Mouse (Mus musculus) mesoderm, embryonic 11.5 days (tissue): ENCODE results near the gene Vmn1r68.

ENCODE experiments used
- DNase-seq: peaks from one replicate; pipeline ENCODE4 v3.0.0-alpha.2; 2012; ENCODE audit warnings: low read depth, low spot score

Gene Vmn1r68

GRCm38 (mm10) chr7:10558385-10558784 lies at the start of gene Vmn1r68:
TSS of gene Vmn1r68 (minus strand) at chr7:10558485.
- DNase-seq = no peak

GRCm38 (mm10) chr7:10495578-10495977 lies 62.7 kb downstream of the Vmn1r68 start:
- DNase-seq = no peak

- peak; percentile 88 for DNase-seq
Measured at GRCm38 (mm10) chr7:10494786-10495521, 63.3 kb downstream of the Vmn1r68 start, which contains the start of gene Zik1. TSS of gene Zik1 (minus strand) at chr7:10495394.

- peak; percentile 21 for DNase-seq
Measured at GRCm38 (mm10) chr7:10480588-10481233, 77.6 kb downstream of the Vmn1r68 start.

- DNase-seq = no peak
Measured at GRCm38 (mm10) chr7:10479813-10480212, 78.5 kb downstream of the Vmn1r68 start.

GRCm38 (mm10) chr7:10458166-10458565 lies 100.1 kb downstream of the Vmn1r68 start:
- no peak for DNase-seq
